Mouse (Mus musculus) urinary bladder, postnatal 14 days (tissue): ENCODE results near the gene Rnft1.
"Not testable (repeated sequence)": the region's sequence is repeated elsewhere in the genome, so short reads cannot be mapped to it uniquely, and the experiment has no call there.

Experiments
- DNase-seq: peaks from one replicate; pipeline ENCODE4 v3.0.0; 2021; ENCODE audit warnings: low spot score

The Rnft1 gene

GRCm38 (mm10) chr11:86519751-86520150, 35.3 kb downstream of the Rnft1 start:
- DNase-seq = no peak

DNA sequence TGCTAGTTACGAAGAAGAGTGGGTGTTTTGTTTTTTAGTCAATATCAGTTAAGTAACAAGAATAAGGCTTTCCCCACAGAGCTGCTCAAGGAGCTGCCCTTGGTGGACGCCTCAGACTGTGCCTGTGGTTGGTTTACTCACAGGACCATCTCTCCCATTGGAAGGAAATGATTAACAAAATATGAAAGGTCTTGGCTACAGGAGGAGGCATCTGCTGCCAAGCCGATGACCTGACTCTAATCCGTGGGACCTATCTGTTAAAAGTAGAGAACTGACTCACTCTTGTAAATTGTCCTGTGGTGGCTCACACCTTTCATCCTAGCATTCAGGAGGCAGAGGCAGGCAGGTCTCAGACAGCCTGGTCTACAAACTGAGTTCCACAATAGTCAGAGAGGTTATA, 43.1 kb downstream of the Rnft1 start:
- no peak for DNase-seq

DNA sequence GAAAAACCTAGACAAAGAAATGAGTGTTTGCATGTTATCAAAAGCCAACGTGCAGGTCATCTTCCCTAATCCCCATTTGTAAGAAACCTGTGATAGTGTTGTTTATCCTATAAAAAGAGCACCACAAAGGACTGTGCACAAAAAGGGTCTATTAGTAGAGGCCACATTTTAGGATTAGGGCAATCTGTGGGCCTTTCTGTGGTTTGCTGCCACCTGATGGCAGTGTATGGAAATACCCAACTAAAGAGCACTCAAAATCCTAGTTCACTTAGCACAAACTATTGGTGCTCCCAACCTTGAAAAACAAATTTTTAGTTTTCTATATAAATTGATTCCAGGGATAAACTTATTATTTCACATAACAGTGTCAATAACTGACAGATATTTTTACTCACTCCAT, 48.4 kb downstream of the Rnft1 start:
- peak; percentile 12 for DNase-seq

DNA sequence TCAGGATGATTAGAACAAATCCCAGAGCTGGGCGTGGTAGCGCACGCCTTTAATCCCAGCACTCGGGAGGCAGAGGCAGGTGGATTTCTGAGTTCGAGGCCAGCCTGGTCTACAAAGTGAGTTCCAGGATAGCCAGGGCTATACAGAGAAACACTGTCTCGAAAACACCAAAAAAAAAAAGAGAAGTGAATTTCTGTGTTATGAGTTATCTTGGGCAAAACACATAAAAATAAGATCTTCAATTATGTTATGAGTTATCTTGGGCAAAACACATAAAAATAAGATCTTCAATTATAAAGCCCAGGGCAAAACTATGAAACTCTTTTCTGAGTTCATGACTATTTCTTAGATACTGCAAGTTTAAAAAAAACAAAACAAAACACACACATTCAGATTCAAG, 48.8 kb downstream of the Rnft1 start:
- DNase-seq = not testable (repeated sequence)

DNA sequence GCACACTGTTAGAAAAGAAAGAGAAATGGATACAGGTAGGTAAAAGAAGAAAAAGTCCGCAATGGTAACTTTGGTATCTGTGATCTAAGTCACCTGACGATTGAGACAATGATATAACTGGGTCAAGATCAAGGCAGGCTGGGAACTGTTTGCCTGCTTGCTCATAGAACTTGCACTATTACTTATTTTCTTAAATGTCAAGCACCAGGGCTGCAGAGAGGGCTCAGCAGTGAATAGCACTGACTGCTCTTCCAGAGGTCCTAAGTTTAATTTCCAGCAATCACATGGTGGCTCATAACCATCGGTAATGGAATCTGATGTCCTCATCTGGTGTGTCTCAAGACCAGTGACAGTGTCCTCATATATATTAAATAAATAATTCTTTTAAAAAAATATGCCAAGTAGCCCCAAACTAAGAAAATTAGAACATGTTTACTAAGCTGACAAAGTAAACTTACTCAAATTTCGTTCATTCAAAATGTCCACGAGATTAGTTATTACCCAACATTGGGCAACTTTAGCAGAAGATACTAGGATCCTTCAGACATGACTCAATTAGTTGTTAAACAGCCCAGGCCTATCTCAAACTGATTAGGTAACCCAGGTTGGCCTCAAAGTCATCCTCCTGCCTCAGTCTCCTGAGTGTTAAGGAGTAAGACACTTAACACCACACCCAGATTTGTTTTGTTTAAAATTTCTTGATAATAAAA, 49.9 kb downstream of the Rnft1 start:
- no peak for DNase-seq

GRCm38 (mm10) chr11:86538786-86539185, 54.3 kb downstream of the Rnft1 start:
- no peak for DNase-seq

DNA sequence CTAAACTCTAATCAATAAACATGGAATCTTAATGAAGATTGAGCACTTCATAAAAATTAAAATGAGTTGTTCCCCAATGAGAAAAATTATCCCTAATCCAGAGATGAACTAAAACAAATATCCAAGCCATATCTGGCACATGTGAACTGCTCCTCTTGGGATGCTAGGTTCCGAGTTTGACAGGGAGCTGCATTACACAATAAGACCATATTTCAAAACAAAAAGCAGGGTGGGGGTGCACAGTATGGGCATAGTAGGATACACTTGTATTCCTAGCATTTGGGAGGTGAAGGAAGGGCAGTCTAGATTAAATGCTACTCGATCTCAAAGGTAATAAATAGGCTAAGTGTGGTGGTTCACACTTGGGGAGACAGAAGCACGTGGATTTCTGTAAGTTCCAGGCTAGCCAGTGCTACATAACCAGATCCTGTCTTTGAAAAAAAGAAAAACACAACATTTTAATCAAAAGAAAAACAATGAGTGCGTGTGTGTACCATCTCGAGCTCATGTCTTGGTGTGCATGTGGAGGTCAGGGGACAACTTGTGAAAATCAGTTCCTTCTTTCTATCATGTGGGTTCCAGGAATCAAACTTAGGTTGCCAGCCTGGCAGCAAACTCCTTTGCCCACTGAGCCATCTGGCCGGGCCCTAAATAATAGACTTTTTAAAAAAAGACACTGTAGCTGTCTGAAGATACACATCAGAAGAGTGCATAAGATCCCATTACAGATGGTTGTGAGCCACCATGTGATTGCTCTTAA, 55.4 kb downstream of the Rnft1 start:
- DNase-seq = no peak

DNA sequence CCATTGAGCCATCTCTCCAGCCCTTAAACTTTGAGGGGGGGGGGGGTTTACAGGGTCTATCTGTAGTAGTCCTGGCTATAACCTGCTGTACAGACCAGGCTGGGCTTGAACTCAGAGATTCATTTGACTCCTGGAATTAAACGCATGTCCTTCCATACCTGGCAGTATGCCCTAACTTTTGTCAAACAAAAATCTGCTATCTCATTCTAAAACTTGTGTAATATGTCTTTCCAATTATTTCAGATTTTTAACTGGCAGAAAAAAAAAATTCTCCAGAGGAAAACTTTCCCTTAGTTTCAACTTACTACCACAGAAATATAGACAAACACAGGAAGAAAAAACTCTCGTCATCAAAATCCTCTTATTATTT, 56.0 kb downstream of the Rnft1 start:
- no peak for DNase-seq

DNA sequence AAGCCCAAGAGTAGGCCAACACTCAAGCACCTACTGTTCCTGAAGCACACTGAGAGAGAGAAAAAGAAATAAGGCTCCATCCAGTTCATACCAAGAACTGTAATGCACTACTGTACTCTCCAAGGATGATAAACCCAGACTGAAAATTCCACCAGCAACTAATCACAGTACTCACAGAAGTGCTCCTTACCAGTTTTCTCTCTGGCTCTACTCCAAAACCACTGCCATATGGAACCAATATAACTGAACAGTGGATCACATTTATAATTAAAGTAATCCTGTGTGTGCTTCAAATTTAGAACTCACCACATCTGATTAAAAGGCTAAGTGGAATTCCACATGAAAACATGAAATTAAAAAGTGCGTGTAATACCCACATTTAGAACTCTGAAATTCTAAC, 58.4 kb downstream of the Rnft1 start:
- no peak for DNase-seq

DNA sequence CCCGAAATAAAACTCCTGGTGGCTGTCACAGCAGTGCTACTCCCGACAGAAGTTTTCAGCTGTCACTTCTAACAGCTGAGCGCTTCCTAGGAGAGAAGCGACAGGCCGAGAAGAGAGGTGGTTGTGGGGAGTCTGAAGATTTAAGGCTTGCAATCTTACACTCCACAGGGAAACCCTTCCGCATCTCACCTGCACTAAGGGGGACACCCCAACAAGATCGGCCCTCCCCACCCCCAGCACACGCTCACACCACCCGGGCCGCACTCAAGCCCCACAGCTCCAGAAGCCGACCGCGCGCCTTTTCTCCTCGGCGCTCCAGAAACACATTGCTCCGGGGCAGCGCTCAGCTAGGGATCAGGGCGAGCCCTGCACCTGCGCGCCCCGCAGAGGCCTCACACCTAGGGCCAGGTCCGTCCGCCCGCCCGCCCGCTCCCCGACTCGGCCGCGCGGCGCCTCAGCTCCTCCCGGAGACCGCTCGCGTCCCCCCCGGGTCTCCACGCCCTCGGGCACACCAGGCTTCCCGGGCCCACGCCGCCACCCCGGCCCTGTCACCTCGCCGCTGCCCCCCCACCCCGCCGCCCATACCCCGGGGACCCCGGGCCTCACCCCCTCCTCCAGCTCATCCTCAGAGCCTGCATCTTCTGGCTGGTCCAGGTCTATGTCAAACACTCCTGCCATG, 59.6 kb downstream of the Rnft1 start:
- DNase-seq = peak; percentile 39

DNA sequence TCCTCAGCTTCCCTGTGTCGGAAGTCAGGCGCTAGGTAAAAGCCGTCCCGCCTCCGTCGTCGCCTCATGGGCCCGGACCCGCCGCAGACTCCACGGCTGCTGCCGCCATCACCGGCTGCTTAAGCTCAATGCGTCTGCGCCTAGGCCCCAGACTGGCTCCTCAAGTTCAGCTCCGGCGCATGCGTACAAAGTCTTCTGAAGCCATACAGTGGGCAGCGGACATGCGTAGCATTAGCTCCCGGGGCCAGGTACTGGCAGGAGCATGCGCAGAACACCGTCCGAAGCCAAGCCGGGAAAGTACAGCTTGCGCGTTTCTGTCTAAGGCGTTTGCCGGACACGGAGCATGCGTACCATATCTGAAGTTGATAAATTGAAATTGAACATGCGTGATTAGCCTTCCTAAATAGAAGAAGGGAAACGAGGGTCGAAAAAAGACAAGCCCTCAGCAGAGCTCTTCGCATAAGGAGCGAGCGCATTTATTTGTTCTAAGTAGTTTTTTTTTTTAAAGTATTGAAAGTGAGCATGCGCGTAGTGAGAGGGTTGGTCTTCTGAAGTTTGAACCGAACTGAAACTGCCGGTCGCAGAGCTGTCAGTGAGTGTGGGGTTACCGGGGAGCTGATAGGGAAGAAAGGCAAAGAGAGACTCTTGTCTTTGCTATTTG, 60.3 kb downstream of the Rnft1 start, which contains the start of the genes Rps6kb1 and Tubd1:
Rps6kb1 (minus strand) TSS at position 167 of the 661 bp plus-strand sequence.
Tubd1 (plus strand) TSS at position 353 of the 661 bp plus-strand sequence.
- peak; percentile 100 for DNase-seq

- DNase-seq = no peak
Observed at GRCm38 (mm10) chr11:86545556-86545955, 61.1 kb downstream of the Rnft1 start.

DNA sequence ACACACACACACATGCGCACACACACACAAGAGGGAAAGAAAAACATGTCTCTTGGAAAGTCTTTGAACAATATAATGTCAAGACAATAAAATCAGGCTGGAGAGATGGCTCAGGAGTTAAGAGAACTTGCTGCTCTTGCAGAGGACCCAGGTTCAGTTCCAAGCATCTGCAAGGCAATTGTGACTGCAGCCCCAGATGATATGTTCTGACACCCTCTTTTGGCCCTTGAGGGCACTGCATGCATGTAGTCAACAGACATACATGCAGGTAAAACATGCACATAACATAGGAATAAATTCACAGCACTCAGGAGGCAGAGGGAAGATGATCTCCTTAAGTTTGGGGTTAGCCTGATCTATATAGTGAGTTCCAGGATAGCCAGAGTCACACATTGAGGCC, 63.0 kb downstream of the Rnft1 start:
- no peak for DNase-seq
